Mouse (Mus musculus) retina, adult 2 months (tissue): ENCODE data around the gene Olfr1219.

Experiments
- DNase-seq: peaks from one replicate; pipeline ENCODE4 v3.0.0-alpha.2; 2012; ENCODE audit warnings: low read depth, low spot score

Olfr1219 gene

GRCm38 (mm10) chr2:89083413-89083812 is at the start of gene Olfr1219:
Olfr1219 (minus strand) TSS chr2:89083513.
- DNase-seq: no peak

- no peak for DNase-seq
Observed at GRCm38 (mm10) chr2:89132954-89133353, 49.6 kb upstream of the Olfr1219 start, which contains the start of gene Olfr1222. Olfr1222 (minus strand) TSS chr2:89133054.

DNA sequence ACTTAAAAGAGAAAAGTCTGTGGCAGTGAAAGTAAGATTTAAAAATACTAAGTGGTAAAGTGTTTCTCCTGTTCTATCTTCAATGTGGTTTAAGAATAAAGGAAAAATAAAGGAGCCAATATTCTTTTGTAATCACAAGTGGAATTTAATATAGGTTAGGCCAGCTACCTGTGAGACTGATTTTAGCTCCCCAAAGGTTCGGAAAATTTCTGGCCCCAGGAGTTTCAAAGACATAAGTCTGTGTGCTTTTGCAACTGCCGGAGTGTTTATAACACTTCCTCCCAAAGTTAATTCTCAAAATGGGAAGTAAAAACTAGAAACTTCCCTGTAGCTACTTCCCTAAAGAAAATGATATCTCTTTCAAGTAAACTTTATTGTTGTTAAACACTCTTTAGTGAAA is 33.9 kb upstream of the Olfr1219 start, which contains the start of gene Olfr1221:
Gene Olfr1221 (minus strand): TSS at position 101 of the 400 bp plus-strand sequence.
- no peak for DNase-seq

DNA sequence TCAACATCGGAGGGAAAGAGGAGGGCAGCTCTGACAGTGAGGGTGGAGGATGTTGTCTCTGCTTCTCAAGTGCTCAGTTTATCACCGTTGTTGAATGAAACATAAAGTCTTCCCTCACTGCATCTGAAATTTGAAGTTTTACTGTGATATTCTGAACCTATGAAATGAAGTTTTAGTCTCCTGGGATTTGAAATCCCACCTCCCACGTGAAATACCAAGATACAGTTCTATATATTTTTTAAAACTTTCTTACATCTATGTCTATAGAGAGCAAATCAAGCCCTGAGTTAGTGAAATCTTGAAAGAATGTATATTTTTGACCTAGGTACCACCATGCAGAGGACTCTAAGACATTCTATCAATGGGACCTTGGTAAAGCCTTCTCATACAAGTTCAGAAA is 23.4 kb upstream of the Olfr1219 start, which contains the start of gene Olfr1220:
Gene Olfr1220 (minus strand): TSS at position 101 of the 400 bp plus-strand sequence.
- no peak for DNase-seq

GRCm38 (mm10) chr2:89105651-89106050 is 22.3 kb upstream of the Olfr1219 start:
- DNase-seq: no peak

DNA sequence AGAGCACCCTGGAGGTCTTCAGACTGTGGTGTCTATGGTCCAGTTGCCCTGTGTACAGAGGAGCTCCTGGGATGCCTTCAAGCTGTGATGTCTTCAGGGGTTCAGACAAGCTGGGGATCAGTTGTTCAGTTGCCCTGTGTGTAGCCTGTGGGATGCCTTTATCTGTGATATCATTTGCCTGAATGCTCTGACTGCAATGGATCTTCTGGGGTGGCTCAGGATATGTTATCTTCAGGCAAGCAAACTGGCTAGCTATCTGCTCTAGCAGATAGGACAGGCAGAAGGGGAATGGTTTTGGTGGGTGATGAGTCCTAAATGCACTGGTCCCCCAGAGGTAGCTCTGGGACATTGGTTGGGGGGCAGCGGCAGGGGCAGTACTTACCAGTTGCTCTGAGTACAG is 10.5 kb upstream of the Olfr1219 start:
- no peak for DNase-seq

DNA sequence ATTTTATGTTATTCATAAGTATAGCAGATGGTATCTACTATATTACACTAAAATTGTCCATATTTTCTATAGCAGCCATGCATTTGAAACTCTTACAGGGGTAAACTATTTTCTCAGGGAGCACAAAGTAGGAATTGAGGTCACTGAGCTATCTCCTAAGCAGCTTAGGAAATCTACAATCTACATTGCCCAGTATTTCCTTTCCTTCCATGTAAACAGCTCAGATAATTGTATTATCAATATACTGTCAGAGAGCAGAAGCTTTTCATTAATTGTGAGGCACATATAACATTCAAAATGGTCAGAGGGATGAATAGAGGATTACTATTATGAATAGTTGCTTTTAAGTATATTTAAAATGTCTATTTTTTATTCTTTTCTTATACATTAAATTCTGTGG is 1.8 kb downstream of the Olfr1219 start:
- no peak for DNase-seq

DNA sequence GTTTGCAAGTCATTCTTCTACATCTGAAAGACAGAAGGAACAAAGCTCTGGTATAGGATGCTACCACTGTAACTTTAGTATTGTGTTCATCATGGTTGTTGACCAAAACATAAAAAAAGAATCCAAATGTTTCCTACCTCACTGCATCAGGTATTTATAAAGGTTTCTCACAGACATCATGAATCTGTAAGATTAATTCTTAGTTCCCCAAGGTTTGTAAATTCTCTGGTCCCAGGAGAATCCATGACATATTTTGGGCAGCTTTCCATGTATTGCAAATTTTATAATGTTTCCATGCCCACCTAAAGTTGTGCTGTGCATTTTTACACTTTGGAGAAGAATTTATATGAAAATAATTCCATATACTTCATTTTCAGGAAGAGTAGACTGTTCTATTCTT is 22.2 kb downstream of the Olfr1219 start, which contains the start of gene Olfr1218:
Gene Olfr1218 (minus strand): TSS at position 101 of the 400 bp plus-strand sequence.
- no peak for DNase-seq

GRCm38 (mm10) chr2:89031965-89032364 is 51.3 kb downstream of the Olfr1219 start, which contains the start of gene Olfr1217:
Olfr1217 (minus strand) TSS chr2:89032065.
- DNase-seq: no peak
